Mouse (Mus musculus): ENCODE data around the gene Cdc34b.

Cdc34b gene

DNA sequence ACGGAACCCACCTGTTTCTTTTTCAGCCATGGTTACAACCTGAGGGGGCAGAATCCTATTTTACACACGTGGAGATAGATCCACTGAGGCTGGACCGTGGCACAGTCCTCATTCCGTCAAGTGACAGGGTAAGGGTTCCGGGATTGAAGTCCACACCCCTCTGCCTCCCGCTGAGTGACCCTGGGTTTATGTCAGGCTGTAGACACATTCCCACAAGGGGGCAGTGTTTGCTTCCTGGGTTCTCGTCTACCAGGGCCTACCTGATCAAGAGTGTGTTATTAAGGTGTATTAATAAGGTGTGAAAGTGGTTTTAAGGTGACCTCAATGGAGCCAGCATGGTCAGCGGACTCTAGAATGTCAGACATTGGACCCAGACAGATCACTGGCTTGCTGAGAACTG, 8.8 kb upstream of the Cdc34b start:
- DNase-seq (ENCODE audit: low spot score in 2 of 2): no peak

DNA sequence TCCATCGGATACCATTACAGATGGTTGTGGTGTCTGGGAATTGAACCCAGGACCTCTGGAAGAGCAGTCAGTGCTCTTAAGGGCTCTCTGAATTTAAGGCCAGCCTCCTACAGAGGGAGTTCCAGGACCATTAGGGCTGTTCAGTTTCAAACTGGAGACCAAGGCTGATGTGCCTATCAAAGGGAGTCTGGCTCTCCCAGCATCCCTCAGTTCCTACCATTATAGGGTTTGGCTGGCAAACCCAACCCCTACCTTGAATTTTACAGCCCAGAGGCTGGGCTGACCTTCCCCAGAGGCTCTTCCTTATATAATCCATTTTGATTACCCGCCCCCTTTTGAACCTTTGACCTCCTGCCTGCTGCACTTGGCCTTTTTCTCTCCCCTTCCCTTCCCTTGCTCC, 5.8 kb upstream of the Cdc34b start:
- no peak for DNase-seq (ENCODE audit: low spot score in 2 of 2)

DNA sequence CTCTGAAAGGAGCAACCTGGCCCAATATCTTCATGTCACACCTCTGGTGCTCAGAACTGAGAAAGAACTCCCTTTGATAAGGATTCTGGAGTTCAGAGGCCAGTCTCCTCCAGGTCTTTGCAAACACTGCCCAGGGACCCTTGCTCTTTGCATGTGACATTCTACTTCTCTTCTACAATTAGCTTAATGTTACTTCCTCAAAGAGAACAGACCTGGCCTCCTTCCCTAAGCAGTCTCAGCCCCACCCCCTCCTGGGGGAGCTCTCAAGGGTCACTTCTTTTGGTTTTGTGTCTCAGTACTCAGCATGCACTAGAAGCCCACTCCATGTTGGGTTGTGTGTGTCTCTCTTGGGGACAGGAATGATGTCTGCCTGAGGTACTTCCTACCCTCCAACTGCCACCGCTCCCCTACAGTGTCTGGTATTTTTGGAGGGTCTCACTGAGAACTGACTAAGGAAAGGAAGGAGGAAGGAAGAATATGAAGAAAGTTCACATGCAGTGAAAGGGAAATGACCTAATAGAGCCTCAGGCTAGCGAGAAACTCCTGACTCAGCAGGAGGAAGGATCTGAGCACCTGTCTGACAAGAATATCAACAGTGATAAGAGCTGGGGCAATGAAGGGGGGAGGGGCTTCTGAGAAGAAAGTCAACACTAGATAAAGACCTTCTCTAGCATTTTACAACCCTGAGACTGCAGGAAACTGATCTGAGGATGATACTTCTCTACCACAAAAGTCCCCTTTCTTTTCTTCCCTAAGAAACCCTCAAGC, 11.5 kb downstream of the Cdc34b start:
- no peak for DNase-seq (ENCODE audit: low spot score in 2 of 2)

DNA sequence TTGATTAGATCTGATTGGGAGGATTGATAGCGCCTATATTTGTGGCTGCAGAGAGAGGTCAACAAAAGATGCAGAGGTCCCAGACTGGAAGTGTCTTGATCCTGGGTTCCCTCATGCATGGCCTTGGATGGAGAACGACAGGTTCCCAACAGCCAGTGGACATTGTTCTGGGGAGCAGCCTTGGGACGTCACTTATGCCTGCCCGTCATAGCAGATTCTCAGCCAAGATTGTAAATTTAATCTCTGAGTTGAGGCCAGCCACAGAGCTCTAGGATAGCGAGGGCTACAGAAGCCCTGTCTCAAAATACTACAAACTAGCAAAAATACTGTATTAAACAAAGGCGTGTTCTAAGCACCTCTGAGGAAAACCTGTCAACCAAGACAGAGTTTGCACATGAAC, 18.3 kb downstream of the Cdc34b start:
- no peak for DNase-seq (ENCODE audit: low spot score in 2 of 2)

DNA sequence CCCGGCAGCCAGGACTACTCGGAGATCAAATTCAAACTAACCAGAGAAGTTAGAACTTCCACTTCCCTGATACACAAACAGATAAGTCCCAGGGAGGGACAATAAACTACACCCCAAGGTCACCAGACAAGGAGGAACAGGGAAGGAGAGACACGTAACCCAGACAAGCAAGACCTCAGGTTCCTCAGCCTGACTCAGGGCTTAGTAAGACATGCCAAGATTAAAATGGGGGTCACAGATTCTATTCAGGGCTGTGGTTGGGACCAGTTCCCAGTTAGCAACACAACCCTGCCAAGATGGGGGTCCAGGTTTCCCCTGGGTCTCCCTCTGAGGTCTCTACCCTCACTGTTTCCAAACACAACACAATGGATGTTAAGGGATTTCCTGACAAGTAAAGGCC, 18.8 kb downstream of the Cdc34b start:
- DNase-seq (ENCODE audit: low spot score in 2 of 2): no peak

DNA sequence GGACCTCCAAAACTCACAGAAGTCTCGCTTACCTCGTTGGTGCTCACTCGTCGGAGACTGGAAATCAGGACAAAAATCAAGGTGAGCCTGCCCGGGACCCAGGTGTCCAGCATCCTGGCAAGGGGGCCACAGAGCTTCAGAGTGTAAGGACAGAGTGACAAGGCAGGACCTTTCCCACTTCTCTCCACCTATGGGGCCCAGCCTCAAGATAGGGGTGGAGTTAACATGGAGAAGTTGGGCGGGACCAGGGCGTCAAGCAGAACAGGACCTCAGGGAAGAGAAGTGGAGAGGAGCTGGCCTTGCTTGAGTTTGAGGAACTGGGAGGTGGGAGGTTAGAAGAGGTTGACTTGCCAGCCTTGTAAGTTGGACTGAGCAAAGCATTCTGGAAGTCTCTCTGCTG, 19.2 kb downstream of the Cdc34b start:
- no peak for DNase-seq (ENCODE audit: low spot score in 2 of 2)

DNA sequence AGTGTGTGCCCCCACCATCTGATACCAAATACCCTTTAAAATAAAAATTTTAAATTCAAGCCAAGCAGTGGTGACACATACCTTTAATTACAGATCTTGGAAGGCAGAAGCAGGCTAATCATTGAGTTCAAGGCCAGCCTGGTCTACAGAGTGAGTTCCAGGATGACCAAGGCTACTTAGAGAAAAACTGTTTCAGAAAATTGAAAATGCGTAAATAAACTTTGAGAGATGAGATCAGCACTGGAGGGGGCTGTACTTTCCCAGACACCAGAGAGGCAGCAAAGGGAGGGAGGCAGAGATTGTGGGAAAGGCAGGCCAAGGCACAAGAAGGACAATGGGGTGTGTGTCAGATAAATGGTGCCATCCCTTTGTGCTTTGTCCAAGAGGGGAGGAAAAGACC, 20.7 kb downstream of the Cdc34b start:
- DNase-seq (ENCODE audit: low spot score in 2 of 2): no peak

DNA sequence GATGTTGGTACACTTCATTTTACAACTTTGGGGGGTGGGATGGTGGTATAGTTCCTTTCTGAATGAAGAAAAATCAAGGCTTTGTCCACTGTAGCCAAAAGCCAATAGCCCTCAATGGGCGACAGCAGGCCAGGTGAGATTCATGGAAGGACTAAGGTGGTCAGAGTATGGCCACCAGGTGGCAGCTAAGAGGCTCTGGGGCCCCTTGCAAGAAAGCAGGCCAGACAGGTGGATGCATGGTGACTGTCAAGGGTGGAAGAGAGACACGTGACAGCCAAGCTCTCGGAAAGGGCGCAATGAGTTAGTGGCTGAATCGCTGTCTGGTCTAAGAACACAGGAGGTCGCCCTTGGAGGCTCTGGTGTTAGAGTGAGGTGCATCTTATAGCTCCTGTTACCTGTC, 21.2 kb downstream of the Cdc34b start:
- DNase-seq (ENCODE audit: low spot score in 2 of 2): no peak

DNA sequence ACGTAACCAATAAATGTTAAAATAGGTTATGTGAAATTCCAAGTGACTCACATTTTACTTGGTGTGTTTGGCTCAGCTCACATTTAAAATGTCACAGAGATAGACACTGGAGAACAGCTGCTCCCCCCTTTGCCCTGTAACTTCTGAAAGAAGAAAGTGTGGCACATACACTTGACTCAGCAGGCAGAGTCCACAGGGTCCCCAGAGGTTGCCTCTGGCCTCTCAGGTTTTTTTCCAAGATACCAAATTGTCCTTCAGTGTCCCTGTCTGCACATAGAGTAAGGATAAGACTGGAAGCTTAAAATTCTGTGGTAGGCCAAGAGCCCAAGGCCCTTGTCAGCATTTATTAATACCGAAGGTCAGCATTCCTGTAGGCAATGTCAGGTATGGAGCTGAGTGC, 25.7 kb downstream of the Cdc34b start:
- no peak for DNase-seq (ENCODE audit: low spot score in 2 of 2)

DNA sequence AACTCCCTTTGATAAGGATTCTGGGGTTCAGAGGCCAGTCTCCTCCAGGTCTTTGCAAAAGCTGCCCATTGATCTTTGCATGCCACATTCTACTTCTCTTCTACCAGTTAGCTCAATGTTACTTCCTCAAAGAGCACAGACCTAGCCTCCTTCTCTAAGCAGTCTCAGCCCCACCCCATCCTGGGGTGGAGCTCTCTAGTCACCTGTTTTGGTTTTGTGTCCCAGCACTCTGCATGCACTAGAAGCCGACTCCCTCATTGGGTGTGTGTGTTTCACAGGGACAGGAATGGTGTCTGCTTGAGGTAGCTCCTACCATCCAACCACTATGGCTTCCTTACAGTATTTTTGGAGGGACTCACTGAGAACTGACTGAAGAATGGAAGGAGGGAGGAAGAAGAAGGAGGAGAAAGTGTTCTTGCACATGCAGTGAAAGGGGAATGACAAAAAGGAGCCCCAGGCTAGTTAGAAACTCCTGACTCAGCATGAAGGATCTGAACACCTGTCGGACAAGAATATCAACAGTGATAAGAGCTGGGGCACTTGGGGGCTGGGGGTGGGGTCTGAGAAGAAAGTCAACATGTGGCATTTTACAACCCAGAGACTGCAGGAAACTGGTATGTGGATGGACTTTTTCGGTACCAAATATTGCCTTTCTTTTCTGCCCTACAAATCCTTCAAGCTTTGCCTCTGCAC, 30.9 kb downstream of the Cdc34b start:
- no peak for DNase-seq (ENCODE audit: low spot score in 2 of 2)

DNA sequence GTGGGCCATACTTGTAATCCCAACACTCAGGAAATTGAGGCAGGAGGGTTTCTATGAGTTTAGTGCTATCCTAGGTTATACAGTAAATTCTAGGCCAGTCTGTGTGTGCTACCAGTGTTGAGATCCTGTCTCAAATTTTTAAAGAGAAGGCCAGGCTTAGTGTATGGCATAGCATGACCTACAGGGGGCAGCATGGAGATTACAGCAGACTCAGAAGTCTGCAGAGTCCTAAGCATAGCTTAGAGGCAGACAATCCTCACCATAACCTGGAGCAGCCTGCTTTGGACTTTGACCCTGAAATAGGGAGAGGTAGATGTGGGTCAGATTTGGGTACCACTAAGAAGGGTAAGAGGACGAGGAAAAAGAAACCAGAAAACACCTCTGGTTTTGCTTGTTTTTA, 32.3 kb downstream of the Cdc34b start:
- no peak for DNase-seq (ENCODE audit: low spot score in 2 of 2)

DNA sequence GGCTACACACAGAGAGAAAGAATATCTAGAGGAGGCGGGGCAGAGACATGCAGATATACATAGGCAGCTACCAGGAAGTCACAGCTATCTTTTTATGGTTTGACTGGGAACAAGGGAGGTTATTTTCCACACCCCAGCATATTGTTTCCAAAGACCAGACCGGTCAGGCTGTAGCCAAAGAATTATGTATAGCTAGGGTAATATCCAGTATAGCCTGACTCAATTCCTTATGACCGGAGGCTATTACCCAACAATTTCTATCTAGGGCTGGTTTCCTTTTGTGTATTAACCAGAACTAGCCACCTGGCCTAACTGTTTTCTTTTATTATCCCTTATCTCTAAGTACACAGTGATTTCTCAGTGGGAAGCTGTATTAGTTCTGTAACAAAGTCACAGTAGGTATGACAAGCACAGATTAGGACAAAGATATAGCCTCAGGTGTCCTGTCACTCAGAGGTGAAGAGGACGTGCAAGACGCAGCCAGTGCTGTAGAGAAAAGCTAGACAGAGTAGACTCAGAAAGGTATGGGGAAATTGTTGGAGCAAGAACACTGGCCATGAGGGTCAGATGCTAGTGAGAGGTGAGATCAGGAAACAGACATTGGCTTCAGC, 33.4 kb downstream of the Cdc34b start:
- no peak for DNase-seq (ENCODE audit: low spot score in 2 of 2)

DNA sequence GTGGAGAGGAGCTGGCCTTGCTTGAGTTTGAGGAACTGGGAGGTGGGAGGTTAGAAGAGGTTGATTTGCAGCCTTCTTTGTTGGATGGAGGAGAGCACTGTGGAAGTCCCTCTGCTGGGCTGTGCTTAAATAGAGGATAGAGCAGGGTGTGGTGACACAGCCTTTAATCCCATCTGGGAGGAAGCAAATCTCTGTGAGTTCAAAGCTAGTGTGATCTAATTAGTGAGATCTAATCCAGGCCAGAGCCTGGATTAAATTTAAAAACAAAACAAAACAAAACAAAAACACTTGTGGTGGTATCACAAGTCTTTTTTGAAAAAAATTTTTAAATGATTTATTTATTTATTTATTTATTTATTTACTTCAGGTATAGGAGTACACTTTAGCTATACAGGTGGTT, 41.0 kb downstream of the Cdc34b start, which contains the start of gene Tmem92:
Tmem92 (minus strand) TSS at position 101 of the 400 bp plus-strand sequence.
- no peak for DNase-seq (ENCODE audit: low spot score in 2 of 2)

DNA sequence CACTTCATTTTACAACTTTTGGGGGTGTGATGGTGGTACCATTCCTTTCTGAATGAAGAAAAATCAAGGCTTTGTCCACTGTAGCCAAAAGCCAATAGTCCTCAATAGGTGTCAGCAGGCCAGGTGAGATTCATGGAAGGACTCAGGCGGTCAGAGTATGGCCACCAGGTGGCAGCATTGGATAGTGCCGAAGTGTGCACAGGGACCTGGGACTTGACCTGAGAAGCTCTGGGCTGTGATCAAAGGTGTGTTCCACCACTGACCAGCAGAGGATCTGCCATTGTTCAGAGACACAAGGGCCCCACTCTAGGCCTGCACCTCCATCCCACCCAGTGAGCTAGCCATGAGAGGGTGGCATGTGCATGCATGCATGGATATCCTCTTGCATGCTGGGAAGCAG, 43.7 kb downstream of the Cdc34b start:
- DNase-seq (ENCODE audit: low spot score in 2 of 2): peak in 1 of 2 experiments; percentile 49

DNA sequence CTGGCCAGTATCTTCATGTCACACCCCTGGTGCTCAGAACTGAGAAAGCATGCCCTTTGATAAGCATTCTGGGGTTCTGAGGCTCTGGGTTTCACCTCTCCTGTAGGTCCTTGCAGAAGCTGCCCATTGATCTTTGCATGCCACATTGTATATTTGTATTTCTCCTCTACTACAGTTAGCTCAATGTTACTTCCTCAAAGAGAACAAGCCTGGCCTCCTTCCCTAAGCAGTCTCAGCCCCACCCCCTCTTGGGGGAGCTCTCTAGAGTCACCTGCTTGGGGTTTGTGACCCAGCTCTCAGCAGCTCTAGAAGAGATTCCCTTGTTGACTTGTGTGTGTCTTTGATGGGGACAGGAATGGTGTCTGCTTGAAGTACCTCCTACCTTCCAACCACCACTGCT, 50.1 kb downstream of the Cdc34b start:
- DNase-seq (ENCODE audit: low spot score in 2 of 2): no peak
